Mouse (Mus musculus) MN1 (cell line): Measurements from ENCODE around the gene Grid1.

Source experiments
- DNase-seq: peaks from one replicate; pipeline ENCODE4 v3.0.0-alpha.2; 2016; ENCODE audit warnings: low spot score

Grid1 gene

DNA sequence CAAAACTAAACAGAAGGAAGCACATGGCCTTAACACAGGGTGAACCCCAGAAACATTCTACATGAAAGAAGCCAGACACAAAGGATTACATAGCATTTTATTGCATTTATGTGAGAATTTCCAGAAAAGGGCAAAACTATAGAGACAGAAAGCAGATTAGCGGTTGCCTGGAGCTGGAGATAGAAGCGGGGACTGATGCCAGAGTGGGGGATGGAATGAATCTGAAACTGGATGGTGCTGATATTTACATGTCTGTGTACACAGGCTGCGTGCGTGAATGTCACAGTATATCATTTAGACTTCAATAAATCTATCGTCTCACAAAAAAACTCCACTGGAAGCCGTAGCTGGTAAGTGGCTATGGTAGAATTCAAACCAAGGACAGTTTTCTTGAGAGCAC, 96.4 kb downstream of the Grid1 start:
- no peak for DNase-seq

- no peak for DNase-seq
Observed at GRCm38 (mm10) chr14:34917111-34917510, 97.2 kb downstream of the Grid1 start.

GRCm38 (mm10) chr14:34919221-34919620, 99.3 kb downstream of the Grid1 start:
- DNase-seq: no peak

- DNase-seq: no peak
Observed at GRCm38 (mm10) chr14:34921265-34921664, 101.4 kb downstream of the Grid1 start.

GRCm38 (mm10) chr14:34925021-34925420, 105.1 kb downstream of the Grid1 start:
- no peak for DNase-seq

DNA sequence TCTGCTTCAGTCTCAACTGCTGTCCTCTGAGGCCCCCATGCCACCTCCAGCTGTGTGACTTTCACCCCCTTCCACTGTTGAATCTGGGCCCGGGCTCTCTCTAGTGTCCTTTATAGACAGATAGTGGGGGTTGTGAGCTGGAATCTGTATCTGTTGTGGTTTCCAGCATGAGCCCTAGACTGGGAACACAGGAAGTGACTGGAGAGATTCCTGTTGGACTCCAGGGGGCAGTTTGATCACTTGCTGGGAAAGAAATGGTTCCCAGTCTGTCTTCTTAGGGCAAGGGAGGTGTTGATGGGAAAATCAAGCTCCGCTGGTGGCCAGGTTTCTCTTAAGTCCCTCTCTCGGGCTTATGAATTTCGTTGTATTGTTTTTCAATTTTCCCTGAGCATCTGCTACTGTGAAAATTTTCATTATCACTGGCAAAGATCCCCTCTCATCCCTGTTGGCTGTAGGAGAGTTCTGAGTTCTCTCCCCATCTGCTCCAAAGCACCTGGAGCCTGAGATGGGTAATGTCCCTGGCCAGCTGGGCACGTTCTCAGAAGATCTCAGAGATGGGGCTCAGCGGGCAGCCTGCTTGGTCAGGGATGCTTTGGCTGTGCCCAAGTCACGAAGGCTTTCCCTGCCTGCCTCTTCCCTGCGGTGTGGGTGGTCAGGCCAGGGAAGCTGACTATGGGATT, 110.3 kb downstream of the Grid1 start:
- no peak for DNase-seq

DNA sequence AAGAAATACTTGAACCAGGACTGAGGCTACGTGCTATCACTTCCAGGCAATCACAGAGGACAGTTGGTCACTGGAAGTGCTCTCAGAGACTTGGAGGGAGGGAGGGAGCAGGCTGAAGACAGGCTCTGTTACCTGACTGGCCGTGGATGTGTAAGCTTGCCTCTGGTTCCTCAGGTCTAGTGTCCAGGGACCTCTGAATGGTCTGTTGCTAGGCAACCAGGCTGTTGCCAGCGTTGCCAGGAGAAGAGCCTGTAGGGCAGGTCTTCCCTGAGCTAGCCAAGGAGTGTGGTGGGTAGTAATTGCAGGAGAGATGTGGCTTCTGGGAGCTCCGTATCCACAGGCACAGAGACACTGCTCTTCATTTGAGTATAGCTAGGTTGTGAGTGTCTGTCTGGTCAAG, 113.3 kb downstream of the Grid1 start:
- no peak for DNase-seq

GRCm38 (mm10) chr14:34936192-34936770, 116.4 kb downstream of the Grid1 start:
- no peak for DNase-seq

DNA sequence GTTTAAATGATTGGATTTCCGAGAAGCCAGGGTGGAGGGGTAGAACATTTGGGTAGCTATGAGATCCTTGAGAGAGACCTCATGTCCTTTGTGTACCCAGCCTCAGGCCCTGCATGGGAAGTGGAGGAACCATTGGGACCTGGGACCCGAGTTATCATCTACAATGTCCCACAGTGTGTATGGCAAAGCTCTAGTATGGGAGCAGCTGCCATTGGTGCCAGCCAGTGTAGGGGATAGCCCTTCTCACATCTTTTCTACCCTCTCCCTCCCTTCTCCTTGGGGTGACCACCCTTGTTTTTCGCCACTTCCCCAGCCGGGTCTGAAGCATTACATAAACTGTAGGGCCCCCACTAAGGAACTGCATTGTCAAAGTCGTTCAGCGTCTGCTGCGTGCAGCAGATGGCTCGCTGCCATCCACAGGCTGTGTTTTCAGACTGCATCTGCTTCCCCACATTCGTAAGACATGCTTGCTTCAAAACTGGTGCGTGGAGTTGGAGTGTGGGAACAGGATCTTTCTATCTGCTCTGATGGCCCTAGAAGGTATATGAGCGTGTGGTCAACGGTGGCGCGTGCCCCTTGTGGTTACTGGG, 124.6 kb downstream of the Grid1 start:
- no peak for DNase-seq

GRCm38 (mm10) chr14:34945471-34946313, 125.8 kb downstream of the Grid1 start:
- no peak for DNase-seq

DNA sequence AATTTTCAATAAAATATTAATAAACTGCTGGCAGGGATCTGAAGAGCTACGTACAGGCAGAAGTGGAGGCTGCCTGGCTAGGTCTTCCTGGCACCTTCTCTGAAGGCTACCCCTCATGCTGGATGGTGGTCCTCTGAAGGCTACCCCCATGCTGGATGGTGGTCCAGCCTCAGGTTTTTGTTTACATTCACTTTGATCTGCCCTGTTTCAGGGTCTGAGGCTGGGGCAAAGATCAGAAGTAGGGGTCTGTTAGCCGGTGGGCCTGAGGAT, 126.3 kb downstream of the Grid1 start:
- no peak for DNase-seq

GRCm38 (mm10) chr14:34948249-34948648, 128.3 kb downstream of the Grid1 start:
- no peak for DNase-seq

DNA sequence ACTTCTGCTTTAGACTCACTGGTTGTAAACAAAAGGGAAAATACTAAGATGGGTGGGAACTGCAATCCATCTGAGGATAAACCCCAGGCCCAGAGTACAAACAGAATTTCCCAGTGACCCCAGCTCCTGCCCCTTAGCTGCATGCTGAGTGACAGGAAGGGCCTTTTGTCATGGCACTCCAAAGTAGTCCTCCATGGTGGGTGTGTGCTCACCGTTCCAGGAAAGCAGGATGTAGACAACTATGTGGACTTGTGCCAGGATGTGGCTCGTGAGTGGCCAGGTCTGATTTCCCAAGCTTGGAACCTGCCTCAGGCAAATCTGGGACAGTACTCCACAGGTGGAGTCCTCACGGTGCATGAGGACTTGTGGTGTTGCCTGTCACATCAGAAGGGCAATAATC, 132.4 kb downstream of the Grid1 start:
- DNase-seq: no peak

DNA sequence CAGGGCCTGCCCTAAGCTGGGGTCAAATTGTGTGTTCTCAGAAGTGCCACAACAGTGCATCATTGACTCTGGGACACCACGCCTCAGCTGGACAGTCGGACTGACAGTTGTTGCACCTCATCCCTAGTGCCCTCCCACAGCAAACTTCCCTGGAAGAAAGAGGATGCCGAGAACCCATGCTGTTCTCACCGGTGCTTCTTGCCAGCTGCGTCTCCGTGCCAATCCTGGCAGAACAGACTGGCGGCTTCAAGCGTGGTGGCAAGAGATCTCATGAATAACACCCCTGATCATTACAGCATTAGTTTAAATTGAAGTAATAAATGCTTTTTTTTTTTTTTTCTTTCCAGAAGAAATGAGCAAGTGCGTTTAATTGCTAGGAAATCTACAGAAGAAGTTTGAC, 133.7 kb downstream of the Grid1 start:
- DNase-seq: no peak

DNA sequence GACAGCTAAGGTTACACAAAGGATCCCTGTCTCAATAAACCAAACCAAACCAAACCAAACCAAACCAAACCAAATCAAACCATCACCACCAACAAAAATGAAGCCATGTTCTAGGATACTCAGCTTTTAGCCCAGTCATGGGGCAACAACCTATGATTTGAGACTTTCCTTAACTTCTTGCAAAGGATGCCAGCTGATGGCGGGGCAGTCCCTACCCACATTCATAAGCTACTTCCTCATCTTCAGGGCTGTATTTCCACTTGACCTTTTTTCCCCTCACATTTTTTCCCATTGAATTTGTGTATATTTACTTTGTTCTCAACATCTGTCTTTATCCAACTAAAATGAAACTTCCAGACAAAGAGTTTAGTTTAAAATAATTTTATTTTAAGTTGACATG, 135.8 kb downstream of the Grid1 start:
- DNase-seq: no peak

DNA sequence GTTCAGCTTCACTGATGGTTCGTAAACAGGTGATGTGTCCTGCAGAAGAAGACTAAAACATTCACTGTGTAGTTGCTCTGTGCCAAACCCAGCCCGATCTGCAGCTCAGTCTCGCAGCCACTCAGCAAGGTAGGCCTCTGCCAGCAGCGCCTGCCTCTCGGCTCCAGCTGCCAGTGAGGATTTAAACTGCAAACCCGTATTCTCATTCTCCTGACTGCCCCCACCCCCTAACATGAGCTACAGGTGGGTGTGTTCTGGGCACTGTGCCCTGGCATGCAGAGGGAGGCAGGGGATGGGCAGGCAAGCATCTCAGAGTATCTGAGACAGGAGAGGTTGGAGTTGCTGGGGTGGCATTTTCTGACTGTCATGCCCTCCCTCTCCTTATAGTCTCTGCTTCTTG, 140.3 kb downstream of the Grid1 start:
- DNase-seq: no peak

DNA sequence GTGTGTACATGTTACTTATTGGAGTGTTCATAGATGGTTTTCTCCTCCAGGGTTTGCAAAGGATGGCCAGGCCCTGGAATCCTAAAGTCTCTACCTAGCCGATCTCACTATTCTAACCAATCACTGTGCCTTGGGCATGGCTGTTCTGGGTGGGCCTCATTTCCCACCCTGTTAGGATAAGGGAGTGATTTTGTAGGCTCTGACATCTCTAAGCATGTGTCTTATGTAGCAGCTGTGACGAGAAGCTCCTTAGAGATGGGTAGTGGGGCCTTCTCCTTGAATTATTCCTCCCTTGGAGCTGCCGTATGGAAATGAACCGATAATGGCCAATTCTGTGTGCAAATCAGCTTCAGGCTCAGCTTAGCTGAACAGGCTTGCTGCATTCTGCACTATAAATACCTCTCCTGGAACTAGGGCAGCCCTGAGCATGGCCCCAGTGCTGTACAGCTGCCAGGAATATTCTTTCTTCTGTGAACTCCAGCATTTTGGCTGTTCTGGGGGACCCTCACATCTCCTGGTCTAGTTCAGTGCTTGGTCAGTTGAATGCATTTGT, 143.8 kb downstream of the Grid1 start:
- no peak for DNase-seq

DNA sequence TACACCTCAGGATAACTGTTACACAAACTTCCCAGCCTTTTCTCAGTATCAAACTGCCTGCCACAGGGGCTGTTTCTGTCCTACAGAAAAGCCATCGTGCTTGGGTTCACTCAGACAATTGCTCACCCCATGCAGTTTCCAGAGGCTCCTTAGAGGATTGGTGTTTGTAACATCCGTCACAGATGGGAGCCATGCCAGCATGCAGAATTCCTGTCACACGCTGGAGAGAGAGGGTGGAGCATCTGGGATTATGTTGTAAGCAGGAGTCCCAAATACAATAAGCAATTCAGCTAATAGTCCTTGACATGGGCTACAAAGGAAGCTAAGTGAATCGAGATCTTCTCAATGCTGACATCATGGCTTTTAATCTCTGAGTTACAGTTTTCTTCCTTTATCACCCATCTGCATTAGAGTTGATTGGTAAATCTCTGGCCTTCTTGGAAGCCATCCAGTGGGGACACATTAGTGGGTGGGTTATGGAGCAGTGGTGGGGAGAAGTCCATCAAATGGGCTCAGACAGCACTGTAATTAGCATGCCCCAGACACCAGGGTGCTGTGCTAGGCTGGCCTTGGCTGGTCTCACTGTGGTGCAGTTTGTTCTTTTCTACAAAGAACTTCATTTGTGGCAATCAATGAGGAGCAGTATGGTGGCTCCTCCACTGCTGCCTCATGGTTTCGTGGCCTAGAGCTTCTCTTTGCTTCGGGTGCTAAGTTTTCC, 149.4 kb downstream of the Grid1 start:
- DNase-seq: no peak

- DNase-seq: no peak
Observed at GRCm38 (mm10) chr14:34972930-34973329, 153.0 kb downstream of the Grid1 start.

DNA sequence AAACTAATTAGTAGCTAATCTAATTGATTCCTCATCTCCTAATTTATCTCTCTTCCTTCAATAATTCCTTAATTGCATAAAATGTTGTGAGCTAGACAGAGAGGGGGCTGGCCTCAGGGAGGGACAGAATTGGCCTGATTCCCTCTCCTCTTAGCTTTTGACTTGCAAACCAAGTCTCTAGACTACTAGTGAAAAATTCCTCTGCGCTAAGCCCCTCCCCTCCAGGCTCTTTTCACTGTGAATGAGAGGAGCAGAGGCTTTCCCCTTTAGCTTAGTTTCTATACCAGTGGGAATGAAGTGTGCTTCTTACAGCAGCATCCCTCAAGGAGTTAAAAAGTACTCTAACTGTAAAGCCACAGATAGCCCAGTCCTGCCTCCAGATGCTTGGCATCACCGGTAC, 160.8 kb downstream of the Grid1 start:
- no peak for DNase-seq

DNA sequence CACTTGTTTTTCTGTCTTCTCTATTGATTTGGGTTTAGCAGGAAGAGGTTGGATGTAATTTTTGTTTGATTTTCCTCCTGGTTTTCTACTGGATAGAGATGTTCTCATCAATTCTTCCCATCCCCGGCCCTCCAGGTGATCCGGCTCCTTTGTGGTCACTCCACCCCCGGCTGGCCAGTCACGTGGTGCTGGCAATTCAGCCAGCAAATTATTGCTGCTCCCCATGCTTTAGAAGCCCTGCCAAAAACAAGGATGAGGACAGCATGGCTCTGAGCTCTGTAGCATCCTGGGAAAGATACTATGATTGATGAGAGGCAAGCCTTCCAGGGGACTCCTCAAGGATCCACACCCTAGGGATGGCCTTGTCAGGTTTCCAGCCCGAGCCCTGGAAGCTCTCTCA, 169.2 kb downstream of the Grid1 start:
- DNase-seq: no peak

DNA sequence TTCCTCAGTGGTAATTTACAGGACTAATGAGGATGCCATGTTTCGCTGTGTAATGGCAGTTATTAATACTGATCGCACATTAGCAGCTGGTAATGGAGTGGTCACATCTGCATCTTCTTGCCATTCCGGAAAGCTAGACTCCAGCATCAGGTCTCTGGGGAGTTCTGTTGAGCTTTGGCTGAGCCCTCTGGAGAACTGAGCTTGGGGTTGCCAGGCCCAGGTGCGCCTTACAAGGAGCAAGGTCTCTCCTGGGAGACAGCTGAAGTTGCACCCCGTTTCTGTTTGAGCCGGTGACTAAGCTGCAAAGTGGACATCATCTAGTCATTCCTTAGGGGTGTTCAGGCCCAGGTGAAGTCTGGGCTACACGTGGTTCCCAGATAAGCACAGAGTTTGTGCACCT, 186.8 kb downstream of the Grid1 start:
- no peak for DNase-seq
